Mouse (Mus musculus): ENCODE results near the gene Sat1. TPM values are rescaled to one million over a fixed set of nuclear protein-coding genes. Genes with fewer than 3 reads are reported as not detected.

Sat1 gene
- polyA plus RNA-seq (2015; fragmentation: Illumina TruSeq; extraction: RNeasy Lipid Tissue Mini Kit (QIAGEN cat#74804); ENCODE audit: insufficient read depth, low replicate concordance): 728 TPM

DNA sequence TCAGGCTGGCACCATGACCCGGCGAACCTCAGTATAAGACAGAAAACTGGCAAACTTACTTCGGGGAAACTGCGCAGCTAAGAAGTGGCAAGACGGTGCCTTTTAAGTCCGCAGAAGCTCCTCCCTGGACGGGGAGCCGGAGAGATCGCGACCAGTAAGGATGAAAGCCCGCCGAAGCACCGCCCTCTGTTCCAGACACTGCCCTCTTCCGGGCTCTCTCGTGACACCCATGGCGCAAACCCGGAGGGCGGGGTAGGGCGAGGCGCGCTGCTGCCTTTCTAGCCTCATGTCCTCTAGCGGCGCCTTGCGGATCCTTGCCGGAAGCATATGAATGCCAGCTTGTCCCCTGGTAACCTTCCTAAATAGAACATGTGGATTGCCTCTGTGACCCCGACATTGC lies at the start of gene Sat1:
Gene Sat1, minus strand, starts transcription at position 179 of the 400 bp plus-strand sequence.

DNA sequence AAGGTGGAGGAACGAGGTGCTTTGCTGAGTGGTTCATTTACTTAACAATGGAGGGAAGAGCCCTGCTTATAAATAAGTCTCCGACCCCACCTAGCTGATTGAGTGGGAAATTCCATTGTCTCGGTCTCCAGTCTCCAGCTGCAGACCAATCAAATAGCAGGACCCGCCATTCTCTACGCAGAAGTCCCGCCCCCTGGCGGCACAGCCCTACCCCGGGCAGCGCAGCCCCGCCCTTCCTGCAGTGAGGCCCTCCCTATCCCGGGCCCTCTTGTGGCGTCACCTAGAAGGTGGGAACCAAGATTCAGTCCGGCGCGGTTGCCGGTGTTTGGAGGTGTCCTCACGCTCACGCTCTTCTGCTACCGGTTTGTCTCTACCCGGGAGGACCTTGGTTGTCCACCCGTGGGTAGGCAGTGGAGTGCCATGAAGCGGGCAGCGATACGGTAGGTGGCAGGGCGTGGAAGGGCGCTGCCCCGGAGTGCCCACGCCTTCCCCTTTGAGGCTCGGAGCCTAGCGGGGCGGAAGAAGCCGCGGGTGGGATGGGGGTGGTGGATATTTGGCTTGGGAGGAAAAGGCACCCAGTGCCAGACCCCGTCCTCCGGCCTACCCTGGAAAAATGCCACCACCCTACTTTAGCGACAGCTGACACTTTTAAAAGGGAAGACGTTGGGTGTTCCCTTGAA lies 46.1 kb upstream of the Sat1 start, which contains the start of gene Acot9:
Gene Acot9, plus strand, starts transcription at position 209 of the 680 bp plus-strand sequence.

Other genes with a start within 250 kb of the Sat1 start
- not detected for gene Magea8, start 220.6 kb downstream of the Sat1 start, polyA plus RNA-seq (2015; fragmentation: Illumina TruSeq; extraction: RNeasy Lipid Tissue Mini Kit (QIAGEN cat#74804); ENCODE audit: insufficient read depth, low replicate concordance)
- not detected for gene Magea5, start 153.3 kb downstream of the Sat1 start, polyA plus RNA-seq (2015; fragmentation: Illumina TruSeq; extraction: RNeasy Lipid Tissue Mini Kit (QIAGEN cat#74804); ENCODE audit: insufficient read depth, low replicate concordance)
- gene Magea1, start 126.7 kb downstream of the Sat1 start, polyA plus RNA-seq (2015; fragmentation: Illumina TruSeq; extraction: RNeasy Lipid Tissue Mini Kit (QIAGEN cat#74804); ENCODE audit: insufficient read depth, low replicate concordance): not detected
- gene Magea2, start 122.8 kb downstream of the Sat1 start, polyA plus RNA-seq (2015; fragmentation: Illumina TruSeq; extraction: RNeasy Lipid Tissue Mini Kit (QIAGEN cat#74804); ENCODE audit: insufficient read depth, low replicate concordance): not detected
- 0.23 TPM for gene Cldn34b2, start 88.0 kb downstream of the Sat1 start, polyA plus RNA-seq (2015; fragmentation: Illumina TruSeq; extraction: RNeasy Lipid Tissue Mini Kit (QIAGEN cat#74804); ENCODE audit: insufficient read depth, low replicate concordance)
- gene Acot9, start 46.0 kb upstream of the Sat1 start, polyA plus RNA-seq (2015; fragmentation: Illumina TruSeq; extraction: RNeasy Lipid Tissue Mini Kit (QIAGEN cat#74804); ENCODE audit: insufficient read depth, low replicate concordance): 56.4 TPM
- 53.6 TPM for gene Prdx4, start 124.3 kb upstream of the Sat1 start, polyA plus RNA-seq (2015; fragmentation: Illumina TruSeq; extraction: RNeasy Lipid Tissue Mini Kit (QIAGEN cat#74804); ENCODE audit: insufficient read depth, low replicate concordance)